Mouse (Mus musculus) heart, embryonic 16.5 days (tissue): Measurements from ENCODE around the gene Lrmda. TPM values are rescaled to one million over a fixed set of nuclear protein-coding genes. Genes with fewer than 3 reads are reported as not detected.
A peak's percentile ranks its signal among the peaks of the same experiment; 100 is the strongest.

Experiments used
- ATAC-seq: fragments of 200-750 bp; cut with Nextera tagmentation; replicated peaks from 2 replicates; pipeline ENCODE4 v1.8.0; 2017; ENCODE audit warnings: moderate number of reproducible peaks; ENCODE audit not compliant: insufficient read depth, low FRiP score; ENCODE audit errors: extremely low read depth
- H3K27ac ChIP-seq: fragments of 300-500 bp; sonication (generic); 2 replicates; pipeline ENCODE4 v1.5.1; 2014; ENCODE audit warnings: mild to moderate bottlenecking, low read length, control low read depth, moderate library complexity
- H3K27me3 ChIP-seq: fragments of 300-500 bp; sonication (generic); 2 replicates; pipeline ENCODE4 v1.6.1; 2014; ENCODE audit warnings: low read length, mixed read lengths; ENCODE audit not compliant: control insufficient read depth, insufficient read depth
- H3K36me3 ChIP-seq: fragments of 300-500 bp; sonication (generic); 2 replicates; pipeline ENCODE4 v1.6.1; 2014; ENCODE audit not compliant: control insufficient read depth, insufficient read depth
- H3K4me1 ChIP-seq: fragments of 300-500 bp; sonication (generic); 2 replicates; pipeline ENCODE4 v1.6.1; 2014; ENCODE audit warnings: low read length, mixed read lengths; ENCODE audit not compliant: control insufficient read depth, insufficient read depth
- H3K4me2 ChIP-seq: fragments of 300-500 bp; sonication (generic); 2 replicates; pipeline ENCODE4 v1.6.1; 2014; ENCODE audit warnings: low read depth, mild to moderate bottlenecking, control low read depth, low read length
- H3K4me3 ChIP-seq: fragments of 300-500 bp; sonication (generic); 2 replicates; pipeline ENCODE4 v1.5.1; 2014; ENCODE audit warnings: mild to moderate bottlenecking, control low read depth, low read length
- H3K9ac ChIP-seq: fragments of 300-500 bp; sonication (generic); 2 replicates; pipeline ENCODE4 v1.6.1; 2014; ENCODE audit warnings: low read length, control low read depth
- H3K9me3 ChIP-seq: fragments of 300-500 bp; sonication (generic); replicated peaks from 2 replicates; pipeline ENCODE4 v1.6.1; 2016; ENCODE audit warnings: low read length; ENCODE audit not compliant: control insufficient read depth
- WGBS: fragments of 180-500 bp; shearing (Covaris S2); extraction: QIAGEN DNeasy Blood & Tissue Kit; methylation state at CpG from one replicate; pipeline ENCODE4 v1.1.7; 2014; 5-methylcytosine and 5-hydroxymethylcytosine counted together
- polyA plus RNA-seq: library from polyadenylated mRNA; unstranded; fragments of >200 nt; fragmentation: Nextera tagmentation; extraction: Ambion mirVana; gene quantifications from 2 replicates; pipeline ENCODE4 v1.2.1, GENCODE M21; 2015

Lrmda gene
- polyA plus RNA-seq, 1 experiment from 2014 or later, result 0.55 TPM

GRCm38 (mm10) chr14:22073385-22073784, 53.9 kb downstream of the Lrmda start:
- no peak for ATAC-seq
- WGBS, result 92% methylated on average over 5 of the region's 5 CpGs
- H3K27ac ChIP-seq, result no peak overlapping the region
- H3K9ac ChIP-seq, result no peak overlapping the region
- H3K36me3 ChIP-seq, result no peaks in the 10 kb centered on the region
- no peak overlapping the region for H3K4me3 ChIP-seq
- 0 out of 2 replicates have a peak, but pooled peaks cover 2% of the 10 kb centered on the region for H3K4me1 ChIP-seq
- H3K27me3 ChIP-seq, result no peaks in the 10 kb centered on the region
- no peaks in the 10 kb centered on the region for H3K9me3 ChIP-seq
- no peak overlapping the region for H3K4me2 ChIP-seq

DNA sequence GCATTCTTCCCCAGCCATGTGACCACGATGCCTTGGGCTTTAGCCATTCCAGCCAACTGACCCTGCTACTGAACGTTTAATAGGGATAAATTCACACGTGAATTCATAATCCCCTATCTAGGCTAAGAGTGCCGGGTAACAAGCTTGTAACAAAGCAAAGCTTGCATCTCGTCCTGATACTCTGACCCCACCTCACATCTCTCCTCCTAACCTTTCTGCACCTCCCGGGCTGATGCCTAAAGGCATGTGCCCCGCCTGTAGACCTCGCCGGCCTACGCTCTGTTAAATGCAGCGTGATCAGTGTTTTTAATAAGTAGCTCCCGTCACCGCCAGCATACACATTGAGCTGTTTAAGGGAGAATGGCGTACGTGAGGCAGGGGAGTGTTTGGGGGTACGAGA, 54.7 kb downstream of the Lrmda start:
- Histone ChIP-seq H3K9ac (no peak overlapping the region), H3K4me3 (no peak overlapping the region), H3K27ac (no peak overlapping the region), H3K27me3 (no peaks in the 10 kb centered on the region), H3K4me2 (no peak overlapping the region), H3K36me3 (no peaks in the 10 kb centered on the region), H3K4me1 (no peaks in the 10 kb centered on the region), H3K9me3 (no peaks in the 10 kb centered on the region)
- 68% methylated on average over 16 of the region's 16 CpGs for WGBS
- ATAC-seq, result no peak

GRCm38 (mm10) chr14:22083931-22084330, 64.4 kb downstream of the Lrmda start:
- H3K4me3 ChIP-seq, result no peak overlapping the region
- peaks cover 13% of the 10 kb centered on the region for H3K9me3 ChIP-seq
- H3K27me3 ChIP-seq, result peaks cover 5% of the 10 kb centered on the region; the same call in 1 of the 2 replicates

GRCm38 (mm10) chr14:22085411-22085810, 65.9 kb downstream of the Lrmda start:
- 81% methylated on average over 3 of the region's 3 CpGs for WGBS
- Histone ChIP-seq H3K4me1 (no peaks in the 10 kb centered on the region), H3K36me3 (no peaks in the 10 kb centered on the region), H3K4me2 (no peak overlapping the region), H3K4me3 (no peak overlapping the region), H3K9me3 (peaks cover 13% of the 10 kb centered on the region), H3K27ac (no peak overlapping the region), H3K27me3 (peaks cover 5% of the 10 kb centered on the region; the same call in 1 of the 2 replicates), H3K9ac (no peak overlapping the region)
- ATAC-seq, result no peak

More at GRCm38 (mm10) chr14:22083931-22084330, 64.4 kb downstream of the Lrmda start:
- WGBS, result 82% methylated on average over 3 of the region's 3 CpGs
- no peak for ATAC-seq
- no peaks in the 10 kb centered on the region for H3K36me3 ChIP-seq
- H3K27ac ChIP-seq, result no peak overlapping the region
- no peaks in the 10 kb centered on the region for H3K4me1 ChIP-seq
- H3K4me2 ChIP-seq, result no peak overlapping the region
- no peak overlapping the region for H3K9ac ChIP-seq

- Histone ChIP-seq H3K27ac (no peak overlapping the region), H3K9me3 (0 out of 2 replicates have a peak, but pooled peaks cover 8% of the 10 kb centered on the region), H3K9ac (no peak overlapping the region), H3K4me2 (no peak overlapping the region), H3K27me3 (no peaks in the 10 kb centered on the region), H3K4me3 (no peak overlapping the region), H3K4me1 (peaks cover 12% of the 10 kb centered on the region), H3K36me3 (no peaks in the 10 kb centered on the region)
- ATAC-seq, result no peak
- WGBS, result 92% methylated on average over 2 of the region's 2 CpGs
Measured at GRCm38 (mm10) chr14:22088604-22089003, 69.1 kb downstream of the Lrmda start.

GRCm38 (mm10) chr14:22089331-22089730, 69.8 kb downstream of the Lrmda start:
- H3K27ac ChIP-seq, result no peak overlapping the region
- no peaks in the 10 kb centered on the region; the same call in 1 of the 2 replicates for H3K27me3 ChIP-seq
- no peak for ATAC-seq
- no peak overlapping the region for H3K4me2 ChIP-seq
- H3K4me1 ChIP-seq, result peaks cover 12% of the 10 kb centered on the region
- no peak overlapping the region for H3K9ac ChIP-seq
- no peaks in the 10 kb centered on the region for H3K36me3 ChIP-seq
- H3K9me3 ChIP-seq, result 0 out of 2 replicates have a peak, but pooled peaks cover 8% of the 10 kb centered on the region
- H3K4me3 ChIP-seq, result no peak overlapping the region
- 78% methylated on average over 7 of the region's 7 CpGs for WGBS

- Histone ChIP-seq H3K9ac (no peak overlapping the region), H3K9me3 (0 out of 2 replicates have a peak, but pooled peaks cover 8% of the 10 kb centered on the region), H3K36me3 (no peaks in the 10 kb centered on the region), H3K4me1 (peaks cover 12% of the 10 kb centered on the region), H3K27ac (no peak overlapping the region), H3K4me2 (no peak overlapping the region), H3K4me3 (no peak overlapping the region), H3K27me3 (peaks cover 2% of the 10 kb centered on the region)
- 73% methylated on average over 8 of the region's 8 CpGs for WGBS
- ATAC-seq, result no peak
Measured at GRCm38 (mm10) chr14:22089866-22090470, 70.5 kb downstream of the Lrmda start.

GRCm38 (mm10) chr14:22090778-22091211, 71.3 kb downstream of the Lrmda start:
- peak; percentile 56; the same call in 1 of the 2 replicates for ATAC-seq
- H3K4me1 ChIP-seq, result peaks cover 12% of the 10 kb centered on the region
- H3K36me3 ChIP-seq, result no peaks in the 10 kb centered on the region
- H3K9me3 ChIP-seq, result 0 out of 2 replicates have a peak, but pooled peaks cover 8% of the 10 kb centered on the region
- 26% methylated on average over 5 of the region's 5 CpGs for WGBS
- H3K27ac ChIP-seq, result peak overlapping the region; percentile 12; the same call in 1 of the 2 replicates
- no peak overlapping the region for H3K9ac ChIP-seq
- H3K4me3 ChIP-seq, result no peak overlapping the region
- H3K27me3 ChIP-seq, result peaks cover 2% of the 10 kb centered on the region
- peak overlapping the region; percentile 2; the same call in 1 of the 2 replicates for H3K4me2 ChIP-seq

- WGBS, result 41% methylated on average over 4 of the region's 4 CpGs
- Histone ChIP-seq H3K27me3 (peaks cover 2% of the 10 kb centered on the region), H3K4me3 (no peak overlapping the region), H3K4me2 (no peak overlapping the region), H3K4me1 (peaks cover 12% of the 10 kb centered on the region), H3K9ac (no peak overlapping the region), H3K27ac (peak overlapping the region; percentile 12; the same call in 1 of the 2 replicates), H3K36me3 (no peaks in the 10 kb centered on the region), H3K9me3 (0 out of 2 replicates have a peak, but pooled peaks cover 8% of the 10 kb centered on the region)
- ATAC-seq, result no peak
Measured at GRCm38 (mm10) chr14:22091306-22091705, 71.8 kb downstream of the Lrmda start.
